Mouse (Mus musculus) kidney, postnatal 25 days (tissue): ENCODE results near the gene Arsb.
A peak's percentile ranks its signal among the peaks of the same experiment; 100 is the strongest.
"Not testable (repeated sequence)": the region's sequence is repeated elsewhere in the genome, so short reads cannot be mapped to it uniquely, and the experiment has no call there.

Source experiments
- DNase-seq, 2 experiments: peaks; one replicate each; pipeline ENCODE4 v3.0.0; 2021; ENCODE audit warnings: mixed read lengths in 2 of 2

Gene Arsb

DNA sequence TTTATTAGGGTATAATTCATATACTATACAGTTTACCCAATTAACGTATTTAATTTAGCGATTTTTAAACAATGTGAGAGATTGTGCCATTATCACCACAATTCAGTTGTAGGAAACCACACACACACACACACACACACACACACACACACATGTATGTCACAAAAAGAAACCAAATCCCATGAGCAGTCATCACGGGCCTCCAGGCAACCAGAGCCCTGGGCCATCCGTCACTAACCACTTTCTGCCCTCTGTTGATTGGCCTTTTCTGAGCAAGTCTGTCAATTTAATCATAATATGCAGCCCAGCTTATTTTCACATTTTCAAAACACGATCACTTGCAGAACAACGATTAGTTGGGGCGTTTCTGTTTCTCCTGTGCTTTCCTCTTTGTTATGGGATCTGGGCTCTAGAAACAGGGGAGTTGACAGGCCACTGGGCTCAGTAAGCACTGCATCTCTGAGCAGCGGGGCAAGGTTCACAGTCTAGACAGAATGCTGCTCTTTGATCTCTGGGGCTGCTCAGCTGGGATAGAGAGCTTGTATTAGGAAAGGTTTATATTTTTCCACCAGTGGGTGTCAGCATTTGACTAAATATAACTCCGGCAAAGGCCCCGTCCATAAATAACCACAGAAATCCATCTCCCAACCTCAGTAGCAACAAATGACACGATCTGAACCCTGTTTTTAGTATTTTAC is 21.7 kb downstream of the Arsb start:
- DNase-seq, result peak; percentile 65 to 79

DNA sequence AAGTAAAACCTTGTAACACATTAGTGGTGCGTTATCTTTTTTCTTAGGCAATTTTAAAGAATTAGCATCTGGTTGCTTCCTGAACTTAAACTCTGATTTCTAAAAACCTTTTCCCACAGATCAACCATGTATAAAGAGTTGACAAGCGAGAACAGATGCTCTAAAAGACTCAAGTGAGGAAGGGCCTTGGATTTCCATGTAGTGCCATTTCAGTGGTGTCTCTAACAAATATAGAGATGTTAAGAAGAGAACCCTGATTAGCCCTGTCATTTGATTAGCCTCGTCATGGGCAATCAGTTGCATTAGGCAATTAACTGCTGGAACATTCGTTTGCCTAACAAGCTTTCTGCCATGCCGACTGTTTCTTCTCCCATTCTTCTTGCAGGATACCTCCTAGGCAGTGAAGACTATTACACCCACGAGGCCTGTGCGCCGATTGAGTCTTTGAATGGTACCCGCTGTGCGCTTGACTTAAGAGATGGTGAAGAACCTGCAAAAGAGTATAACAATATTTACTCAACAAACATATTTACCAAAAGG is 22.3 kb downstream of the Arsb start:
- DNase-seq, result no peak

DNA sequence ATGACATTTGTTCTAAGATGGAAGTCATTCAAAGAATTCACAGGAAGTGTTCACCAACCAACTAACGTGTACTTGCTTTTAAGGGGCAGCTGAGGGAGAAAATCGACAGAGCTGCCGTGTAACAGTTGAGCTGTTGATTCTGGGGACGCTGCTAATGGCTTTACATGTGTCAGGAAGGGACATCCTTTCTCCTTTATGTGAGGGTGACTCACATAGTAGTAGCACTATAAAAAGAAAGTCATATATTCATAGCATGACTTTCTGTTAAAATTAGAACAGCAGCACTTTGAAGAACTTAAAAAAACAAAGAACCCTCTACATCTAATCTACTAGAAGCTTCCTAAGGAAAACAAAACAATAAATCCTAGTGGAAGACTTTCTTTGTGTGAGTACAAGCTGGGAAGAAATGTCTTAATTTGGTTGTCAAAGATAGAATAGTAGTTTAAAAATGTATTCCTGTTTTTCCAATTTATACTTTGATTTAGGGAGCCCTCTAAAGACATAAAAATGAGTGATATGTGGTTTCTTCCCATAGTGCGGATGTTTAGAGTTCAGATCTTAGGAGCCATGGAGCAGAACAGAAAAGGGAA is 25.7 kb downstream of the Arsb start:
- DNase-seq, result no peak

DNA sequence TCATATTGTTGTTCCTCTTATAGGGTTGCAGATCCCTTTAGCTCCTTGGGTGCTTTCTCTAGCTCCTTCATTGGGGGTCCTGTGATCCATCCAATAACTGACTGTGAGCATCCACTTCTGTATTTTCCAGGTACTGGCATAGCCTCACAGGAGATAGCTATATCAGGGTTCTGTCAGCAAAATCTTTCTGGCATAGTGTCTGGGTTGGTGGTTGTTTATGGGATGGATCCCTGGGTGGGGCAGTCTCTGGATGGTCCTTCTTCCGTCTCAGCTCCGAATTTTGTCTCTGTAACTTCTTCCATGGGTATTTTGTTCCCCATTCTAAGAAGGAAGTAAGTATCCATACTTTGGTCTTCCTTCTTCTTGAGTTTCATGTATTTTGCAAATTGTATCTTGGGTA is 38.9 kb downstream of the Arsb start:
- DNase-seq, result not testable (repeated sequence)

DNA sequence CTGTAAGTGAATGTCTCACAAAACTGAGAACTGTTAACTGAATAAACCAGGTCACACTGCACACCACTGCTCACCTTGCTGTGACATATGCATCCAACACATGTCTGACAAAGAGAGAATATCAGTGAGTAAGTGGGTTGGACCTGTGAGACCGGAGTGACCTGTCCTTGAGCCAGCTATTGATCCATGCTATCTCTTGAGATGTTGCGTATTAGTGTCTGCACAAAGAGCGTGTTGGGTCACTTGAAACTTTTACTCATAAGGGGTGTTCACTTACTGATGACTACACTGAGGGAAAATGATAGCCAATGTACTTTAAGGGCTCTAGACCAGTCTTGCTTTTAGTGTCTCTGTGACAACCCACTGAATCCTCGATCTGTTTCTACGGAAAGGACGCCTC is 42.7 kb downstream of the Arsb start:
- DNase-seq, result no peak

DNA sequence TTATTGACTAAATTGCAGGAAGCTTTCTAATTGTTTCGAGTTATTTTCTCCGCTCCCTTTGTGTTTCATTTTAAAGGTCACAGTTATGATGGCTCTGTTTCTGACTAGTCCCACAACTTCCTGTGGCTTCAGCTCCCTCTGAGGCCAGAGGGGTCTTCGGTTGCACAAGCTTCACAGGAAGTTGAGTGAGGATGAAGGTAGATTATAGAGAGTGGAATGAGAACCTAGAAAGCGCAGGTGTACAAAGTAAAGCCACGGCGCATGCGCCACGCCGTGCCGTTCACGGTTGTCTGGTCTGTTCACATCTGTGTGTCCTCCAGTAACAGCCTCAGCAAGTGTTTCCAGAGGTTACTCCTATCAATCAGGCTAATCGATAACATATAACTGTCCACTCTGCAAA is 43.2 kb downstream of the Arsb start:
- DNase-seq, result no peak

DNA sequence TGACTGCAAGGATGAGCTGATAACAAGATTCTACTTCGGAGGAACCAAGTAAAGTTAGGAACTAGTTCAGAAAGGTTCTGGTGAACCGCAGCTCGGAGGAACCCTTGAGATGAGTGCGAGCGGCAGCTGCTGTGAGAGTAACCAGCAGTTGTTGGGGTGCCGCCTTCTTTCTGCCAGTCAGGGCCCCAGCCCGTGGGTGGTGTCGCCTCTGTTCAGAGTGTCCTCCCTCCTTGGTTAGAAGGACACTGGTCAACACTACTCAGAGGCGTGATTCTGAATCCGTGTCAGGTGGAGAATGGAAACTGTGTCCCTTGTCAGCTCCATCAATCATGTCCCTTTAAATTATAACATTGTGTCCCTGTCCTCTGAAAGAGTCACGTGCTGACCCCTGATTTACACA is 43.7 kb downstream of the Arsb start:
- no peak for DNase-seq

DNA sequence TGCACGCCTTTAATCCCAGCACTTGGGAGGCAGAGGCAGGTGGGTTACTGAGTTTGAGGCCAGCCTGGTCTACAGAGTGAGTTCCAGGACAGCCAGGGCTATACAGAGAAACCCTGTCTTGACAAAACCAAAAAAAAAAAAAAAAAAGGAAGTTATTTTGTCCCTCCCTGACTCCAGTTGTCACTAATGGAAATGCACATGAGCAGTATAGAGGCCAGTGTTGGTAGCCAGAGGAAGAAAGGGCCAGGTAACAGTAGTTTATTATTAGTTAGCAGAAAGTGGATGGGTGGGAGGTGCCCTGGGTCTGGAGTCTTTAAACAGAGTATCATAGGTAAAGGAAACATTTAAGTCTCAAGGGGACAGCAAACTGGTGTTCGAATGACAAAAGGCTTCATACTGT is 44.7 kb downstream of the Arsb start:
- DNase-seq, result no peak

DNA sequence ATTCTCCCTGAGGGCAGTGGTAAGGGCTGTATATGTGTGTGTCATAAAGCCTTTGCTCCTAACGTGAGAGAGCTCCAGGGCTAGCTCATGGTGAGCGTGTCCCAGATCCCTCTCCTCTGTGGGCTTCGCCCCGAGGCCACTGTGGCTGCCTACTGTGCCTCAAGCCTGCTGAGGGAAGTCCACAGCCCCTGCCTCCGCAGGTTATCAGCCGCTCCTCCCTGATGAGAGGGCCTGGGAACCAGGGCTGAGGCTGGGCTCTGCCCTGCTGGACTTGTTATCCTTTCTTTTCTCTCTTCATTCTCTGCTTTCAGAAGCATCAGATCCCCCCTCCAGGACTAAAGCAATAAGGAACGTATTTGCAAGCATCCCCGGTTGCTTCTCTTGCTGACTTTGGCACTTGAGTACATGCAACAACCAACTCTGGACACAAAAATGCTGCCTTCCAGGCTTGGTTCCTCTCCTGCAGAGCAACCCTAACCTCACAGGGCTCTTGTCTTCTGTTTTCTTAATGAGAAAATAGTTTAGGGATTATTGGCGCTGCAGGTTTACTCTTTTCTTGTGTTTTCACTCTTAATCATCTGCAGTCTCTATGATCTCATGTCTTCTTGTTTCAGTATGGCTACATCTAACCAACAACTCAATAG is 45.4 kb downstream of the Arsb start:
- DNase-seq, result no peak

DNA sequence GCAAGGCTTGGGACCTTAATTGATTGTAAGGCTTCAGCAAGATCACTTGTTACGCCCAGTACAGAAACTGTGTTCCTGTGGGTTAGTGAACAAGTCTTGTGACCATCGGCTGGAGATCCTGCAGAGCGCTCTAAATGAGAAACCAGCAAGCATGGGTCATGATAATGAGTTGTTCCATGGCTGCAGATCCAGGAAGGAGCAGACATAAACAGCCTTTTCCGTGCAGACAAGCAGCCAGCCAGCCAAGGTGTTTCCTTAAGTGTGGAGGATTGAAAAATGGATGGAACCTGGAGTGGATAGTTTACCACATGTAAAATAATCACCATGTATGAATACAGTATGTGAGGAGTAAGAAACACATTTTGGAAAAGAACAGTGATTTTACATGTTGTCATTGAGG is 48.7 kb downstream of the Arsb start:
- DNase-seq, result no peak

DNA sequence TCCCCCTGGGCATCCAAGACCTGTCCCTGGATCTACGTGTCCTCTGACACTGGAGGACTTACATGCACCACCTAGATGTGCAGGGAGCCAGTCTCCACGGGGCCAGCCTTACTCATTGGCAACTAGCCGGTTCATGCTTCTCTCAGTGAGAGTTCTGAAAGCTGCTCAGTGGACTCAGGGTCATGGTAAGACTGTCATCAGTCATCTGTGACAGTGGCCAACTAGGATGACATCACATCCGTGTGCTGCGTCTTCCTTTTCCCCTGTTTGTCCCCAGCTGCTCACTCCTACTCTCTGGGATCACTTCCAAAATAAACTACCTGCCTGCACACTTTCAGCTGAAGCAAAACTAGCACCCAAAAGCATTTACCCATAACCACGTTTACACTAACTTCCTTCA is 50.6 kb downstream of the Arsb start:
- peak; percentile 54 to 75 for DNase-seq

DNA sequence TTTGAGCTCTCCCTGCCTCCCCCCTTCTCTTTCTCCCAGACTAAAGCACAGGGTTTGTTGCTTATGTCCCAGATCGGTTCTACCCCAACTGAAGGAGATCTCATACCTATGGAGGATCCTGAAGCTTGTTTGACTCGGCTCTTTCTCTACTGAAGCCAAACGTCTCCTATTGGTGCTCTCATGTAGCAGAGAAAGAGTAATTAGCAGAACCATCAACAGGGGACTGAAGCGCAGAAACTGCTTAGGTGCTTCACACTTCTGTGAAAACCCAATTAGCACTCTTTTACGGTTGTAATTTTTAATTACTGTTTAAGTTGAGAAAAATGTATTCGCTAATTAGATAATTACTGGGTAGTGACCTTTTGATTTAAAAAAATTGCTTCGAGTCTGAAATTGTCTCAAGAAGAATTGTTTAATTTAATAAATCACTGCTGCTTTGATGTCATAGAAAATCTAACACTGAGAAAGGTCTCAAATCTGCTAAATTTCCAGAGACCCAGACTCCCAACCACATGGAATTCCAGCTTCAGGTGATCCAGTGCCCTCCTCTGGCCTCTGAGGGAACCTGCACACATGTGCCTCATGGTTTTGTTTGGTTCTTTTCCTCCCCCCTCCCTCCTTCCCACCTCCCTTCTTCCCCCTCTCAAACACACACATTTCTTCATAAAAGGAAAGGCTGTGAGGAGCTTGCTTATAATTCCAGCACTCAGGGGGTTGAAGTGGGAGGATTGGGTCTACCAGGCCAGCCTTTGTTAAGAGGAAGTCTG is 54.5 kb downstream of the Arsb start:
- no peak for DNase-seq

DNA sequence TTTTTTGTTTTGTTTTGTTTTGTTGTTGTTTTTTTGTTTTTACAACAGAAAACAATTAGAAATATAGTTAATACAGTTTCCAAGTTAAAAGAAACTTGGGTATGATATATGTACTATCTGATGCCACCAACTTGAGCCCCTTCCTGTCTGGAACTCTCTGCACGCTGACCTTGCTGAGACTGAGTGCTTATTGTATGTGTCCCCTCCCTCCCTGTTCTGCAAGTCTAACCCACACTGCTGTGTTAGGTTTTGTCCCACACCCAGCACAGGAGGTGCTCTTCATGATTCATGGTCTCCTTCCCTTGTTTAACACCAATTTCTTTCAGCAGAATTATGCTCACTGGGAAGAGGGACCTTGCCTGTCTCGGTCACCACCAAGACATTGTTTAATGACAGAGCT is 56.3 kb downstream of the Arsb start:
- DNase-seq, result no peak

DNA sequence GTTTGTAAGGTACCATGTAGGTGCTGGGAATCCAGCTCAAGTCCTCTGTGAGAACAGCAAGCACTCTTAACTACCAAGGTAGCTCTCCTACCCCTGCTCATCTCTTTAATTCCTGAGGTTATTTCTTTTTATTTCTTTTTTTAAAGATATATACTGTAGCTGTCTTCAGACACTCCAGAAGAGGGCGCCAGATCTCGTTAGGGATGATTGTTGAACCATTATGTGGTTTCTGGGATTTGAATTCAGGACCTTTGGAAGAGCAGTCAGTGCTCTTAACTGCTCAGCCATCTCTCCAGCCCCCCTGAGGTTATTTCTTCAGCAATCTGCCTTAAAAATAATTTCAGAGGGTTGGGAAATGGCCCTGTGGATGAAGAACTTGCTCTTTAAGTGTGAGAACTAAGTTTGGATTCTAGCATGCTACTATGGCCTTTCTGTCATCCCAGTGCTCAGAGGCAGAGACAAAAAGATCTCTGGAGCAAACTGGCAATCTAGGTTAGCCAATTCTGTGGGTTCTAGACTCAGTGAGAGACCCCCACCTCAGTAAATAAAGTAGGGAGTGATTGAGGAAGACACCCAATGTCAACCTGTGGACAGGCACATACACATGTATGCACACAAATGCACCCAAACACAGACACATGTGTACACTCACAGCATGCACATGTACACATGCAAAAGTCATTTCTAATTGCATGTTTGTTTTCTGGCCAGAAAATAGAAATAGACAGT is 58.3 kb downstream of the Arsb start:
- DNase-seq, result peak in 1 of 2 experiments; percentile 28

DNA sequence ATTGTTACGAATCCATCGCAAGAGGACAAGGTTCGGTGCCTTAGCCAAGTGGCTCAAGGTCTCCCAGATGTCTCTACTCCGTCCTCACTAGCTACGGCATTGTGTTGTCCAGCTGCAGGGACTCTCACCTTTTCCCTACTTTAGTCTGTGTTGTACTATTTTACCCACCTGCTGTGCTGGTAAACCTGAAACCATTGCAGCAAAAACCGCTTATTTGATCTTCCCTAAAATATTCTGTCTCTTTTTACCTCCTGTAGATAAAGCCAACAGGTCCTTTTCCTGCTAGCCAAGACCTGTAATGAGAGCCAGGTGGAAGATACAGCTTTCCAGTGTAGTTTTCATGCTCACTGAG is 58.8 kb downstream of the Arsb start:
- no peak for DNase-seq

DNA sequence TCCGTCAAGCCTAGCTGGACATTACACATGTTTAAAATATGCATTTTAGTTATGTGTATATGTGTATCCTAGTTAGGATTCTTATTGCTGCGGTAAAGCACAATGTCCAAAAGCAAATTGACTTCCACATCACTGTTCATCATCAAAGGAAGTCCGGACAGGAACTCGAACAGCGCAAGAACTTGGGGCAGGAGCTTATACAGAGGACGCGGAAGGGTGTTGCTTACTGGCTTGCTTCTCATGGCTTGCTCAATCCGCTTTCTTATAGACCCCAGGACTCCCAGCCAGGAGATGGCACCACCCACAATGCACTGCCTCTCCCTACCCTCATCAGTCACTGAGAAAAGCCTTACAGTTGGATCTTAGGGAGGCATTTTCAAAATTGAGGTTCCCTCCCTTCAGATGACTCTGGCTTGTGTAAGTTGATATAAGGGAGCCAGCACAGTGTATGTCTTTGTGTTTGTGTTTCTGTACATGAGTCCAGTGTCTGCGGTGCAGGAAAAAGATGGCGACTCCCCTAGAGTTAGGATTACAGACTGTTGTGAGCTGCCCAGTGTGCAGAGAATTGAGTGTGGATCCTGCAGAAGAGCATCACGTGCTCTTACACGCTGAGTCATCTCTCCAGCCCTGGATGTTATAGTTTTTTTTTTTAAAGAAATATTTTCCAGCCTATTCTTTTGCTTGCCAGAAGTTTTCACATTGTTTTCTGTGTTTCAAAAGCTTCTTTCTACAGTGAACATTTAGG is 66.2 kb downstream of the Arsb start:
- no peak for DNase-seq

DNA sequence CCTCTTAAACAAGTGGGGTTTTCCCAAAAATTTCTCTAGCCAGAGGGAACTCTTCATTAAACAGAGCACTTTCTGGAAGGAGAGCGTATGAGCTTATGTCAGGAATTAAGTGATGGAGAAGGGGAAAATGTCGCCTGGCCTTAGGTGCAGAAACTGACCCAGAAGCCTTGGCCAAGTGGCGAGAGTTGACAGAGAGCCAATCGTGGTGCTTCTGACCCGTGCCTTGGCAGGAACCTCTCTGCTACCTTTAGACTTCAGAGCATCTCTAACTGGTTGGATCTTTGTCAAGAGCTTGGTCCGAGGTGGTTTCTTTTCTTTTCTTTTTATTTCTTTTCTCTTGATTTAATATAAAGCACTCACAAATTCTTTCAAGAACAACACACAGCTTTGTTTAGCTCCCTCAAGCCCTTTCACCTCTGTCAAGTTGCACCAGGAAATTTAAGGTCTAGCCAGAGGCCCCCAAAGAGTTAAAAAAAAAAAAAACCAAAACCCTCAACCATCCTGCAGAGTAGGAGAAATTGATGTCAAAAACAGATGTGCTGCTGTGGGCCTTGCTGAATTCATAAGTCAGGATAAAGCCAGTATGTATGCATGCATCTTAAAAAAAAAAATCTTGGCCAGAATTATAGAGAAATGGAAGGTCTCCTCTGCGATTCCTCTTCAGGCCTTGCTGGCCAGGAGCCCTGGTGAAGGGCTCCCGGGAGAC is 67.2 kb downstream of the Arsb start:
- peak; percentile 61 to 70 for DNase-seq

DNA sequence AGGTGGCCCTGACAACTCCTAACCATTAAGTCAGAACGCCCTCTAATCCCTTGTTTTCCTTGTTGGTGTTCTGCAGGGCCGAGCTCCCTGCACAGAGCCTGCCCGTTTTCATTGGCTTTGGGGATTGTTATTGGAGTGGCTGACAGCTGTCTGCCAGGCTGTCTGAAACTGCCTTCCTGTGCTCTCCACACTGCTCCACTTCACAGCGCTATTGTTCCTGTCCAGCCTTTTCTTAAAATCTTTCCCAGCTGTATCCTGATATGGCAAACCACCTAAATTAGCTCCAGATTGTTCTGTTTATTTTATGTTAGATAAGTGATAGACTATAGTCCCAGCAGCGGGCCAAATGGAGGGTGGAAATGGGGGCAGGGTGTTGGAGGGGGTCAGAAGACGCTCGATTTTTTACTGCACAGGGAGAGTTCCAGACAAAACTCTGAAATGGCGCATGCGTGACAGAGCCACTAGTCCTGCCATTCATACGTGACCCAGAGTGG is 67.8 kb downstream of the Arsb start:
- no peak for DNase-seq

DNA sequence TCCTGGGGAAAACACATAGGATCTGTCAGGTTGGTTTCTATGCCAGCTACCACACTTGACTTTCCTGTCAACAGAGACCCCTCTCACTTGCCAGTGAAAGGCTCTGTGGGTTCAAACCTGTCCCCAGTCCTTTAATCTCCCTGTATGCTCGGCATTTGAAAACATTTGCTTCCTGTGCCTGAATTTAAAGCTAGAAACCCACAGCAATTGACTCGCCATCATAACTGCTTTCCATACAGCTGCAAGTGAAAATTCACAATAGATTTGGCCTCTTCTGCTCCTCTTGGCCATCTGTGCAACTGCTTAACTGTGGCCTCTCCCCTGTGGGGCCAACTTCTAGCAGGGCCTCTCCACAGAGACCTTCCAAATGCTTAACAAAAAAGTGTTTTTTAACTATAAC is 68.3 kb downstream of the Arsb start:
- DNase-seq, result no peak

DNA sequence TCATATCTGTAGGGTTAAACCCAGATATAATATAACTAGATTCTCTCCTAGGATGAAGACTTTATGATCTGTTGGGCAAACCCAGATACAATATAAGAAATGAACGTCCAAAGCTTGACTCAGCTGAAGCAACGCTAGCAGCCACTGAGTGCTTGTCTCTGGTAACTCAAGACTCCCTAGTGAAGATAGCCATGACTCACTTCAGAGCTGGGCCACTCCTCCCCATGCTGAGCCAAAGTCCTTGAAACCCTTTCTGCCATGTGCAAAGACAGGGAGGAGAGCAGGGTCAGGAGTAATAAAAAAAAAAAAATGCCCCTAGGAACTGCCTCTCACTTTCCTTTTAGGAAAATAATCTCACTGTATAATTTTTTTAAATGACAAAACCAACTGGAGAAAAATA is 68.7 kb downstream of the Arsb start:
- DNase-seq, result no peak

DNA sequence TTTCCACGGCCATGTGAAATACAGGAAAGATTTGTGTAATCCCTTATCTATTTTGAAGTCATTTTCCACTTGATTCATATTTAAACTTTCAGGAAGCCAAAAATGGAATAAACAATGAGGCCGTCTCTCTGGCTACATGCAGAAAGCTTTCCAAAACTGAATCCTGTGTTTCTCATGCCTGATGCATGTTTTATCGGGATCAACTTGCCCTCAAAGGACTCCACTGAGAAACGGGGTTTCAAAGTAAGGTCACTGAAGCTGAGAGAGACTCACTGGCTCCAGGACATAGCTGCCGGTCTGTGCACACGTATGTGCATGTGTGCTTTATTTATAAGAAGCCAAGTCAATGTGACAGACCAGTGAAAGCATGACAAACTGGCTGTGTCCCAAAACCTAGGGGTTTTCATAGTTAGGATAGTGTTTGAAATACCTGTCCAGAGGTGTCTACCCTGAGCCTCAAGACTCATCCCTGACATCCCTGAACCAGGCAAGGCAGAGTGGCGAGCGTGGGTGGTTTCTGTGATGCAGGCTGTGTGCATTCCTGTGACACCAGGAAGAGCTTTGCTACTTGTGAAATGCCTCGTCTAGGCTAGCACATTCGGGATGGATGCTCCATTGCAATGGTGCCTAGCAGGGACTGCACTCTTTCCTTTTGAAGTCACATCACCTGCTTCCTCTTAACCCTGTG is 75.5 kb downstream of the Arsb start:
- DNase-seq, result no peak
